Mouse (Mus musculus): Measurements from ENCODE around the gene Cecr2.

DNA sequence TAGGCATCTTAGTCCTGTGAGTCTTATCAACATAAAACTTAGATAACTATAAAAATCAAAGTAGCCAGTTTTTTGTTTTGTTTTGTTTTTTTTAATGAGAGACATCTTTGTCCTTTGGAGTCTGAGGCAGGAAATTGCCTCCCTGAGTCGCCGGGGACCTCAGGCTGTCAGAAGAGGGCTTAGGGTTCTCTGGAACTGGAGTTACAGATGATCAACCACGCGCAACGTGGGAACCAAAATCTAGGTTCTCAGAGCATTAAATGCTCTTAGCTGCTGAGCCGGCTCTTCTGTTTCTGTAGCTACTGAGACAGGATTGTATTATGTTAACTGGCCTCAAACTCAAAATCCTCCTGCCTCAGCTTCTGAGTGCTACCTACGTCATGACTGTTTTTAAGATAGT, 22.4 kb upstream of the Cecr2 start:
- no peak for TF ChIP-seq CTCF (IDR thresholded peaks at IDR 0.05; ENCODE audit: borderline replicate concordance, insufficient read depth, low read depth, low read length)
- no peak for TF ChIP-seq POLR2A (IDR thresholded peaks at IDR 0.05; ENCODE audit: borderline replicate concordance, insufficient read depth, low read length)
